Mouse (Mus musculus) thymus, postnatal 14 days (tissue): Measurements from ENCODE around the gene Yy1.
"Not testable (repeated sequence)": the region's sequence is repeated elsewhere in the genome, so short reads cannot be mapped to it uniquely, and the experiment has no call there.

Source experiments
- DNase-seq: peaks from one replicate; pipeline ENCODE4 v3.0.0; 2021

Yy1 gene

GRCm38 (mm10) chr12:108829636-108830035 lies 36.9 kb downstream of the Yy1 start:
- DNase-seq: no peak

- no peak for DNase-seq
These were observed 37.6 kb downstream of the Yy1 start for GRCm38 (mm10) chr12:108830358-108830757.

- DNase-seq: no peak
These were observed 39.3 kb downstream of the Yy1 start for GRCm38 (mm10) chr12:108831966-108832643.

GRCm38 (mm10) chr12:108832851-108833250 lies 40.1 kb downstream of the Yy1 start:
- DNase-seq: no peak

- no peak for DNase-seq
These were observed 40.6 kb downstream of the Yy1 start for GRCm38 (mm10) chr12:108833408-108833807.

- DNase-seq: no peak
These were observed 41.6 kb downstream of the Yy1 start for GRCm38 (mm10) chr12:108834337-108834736.

GRCm38 (mm10) chr12:108834786-108835185 lies 42.0 kb downstream of the Yy1 start:
- DNase-seq: no peak

GRCm38 (mm10) chr12:108835208-108835839 lies 42.6 kb downstream of the Yy1 start:
- DNase-seq: no peak

GRCm38 (mm10) chr12:108835840-108836409 lies 43.2 kb downstream of the Yy1 start, which contains the start of the genes Slc25a29 and Slc25a47:
TSS of gene Slc25a29 (minus strand) at chr12:108835883.
TSS of gene Slc25a47 (plus strand) at chr12:108836046.
- peak; percentile 95 for DNase-seq

GRCm38 (mm10) chr12:108836722-108837121 lies 43.9 kb downstream of the Yy1 start:
- DNase-seq: peak; percentile 17

- no peak for DNase-seq
These were observed 48.4 kb downstream of the Yy1 start for GRCm38 (mm10) chr12:108841181-108841580.

GRCm38 (mm10) chr12:108842663-108843062 lies 49.9 kb downstream of the Yy1 start:
- no peak for DNase-seq

GRCm38 (mm10) chr12:108848033-108848432 lies 55.3 kb downstream of the Yy1 start:
- not testable (repeated sequence) for DNase-seq

GRCm38 (mm10) chr12:108849488-108850022 lies 56.8 kb downstream of the Yy1 start:
- no peak for DNase-seq

GRCm38 (mm10) chr12:108850129-108850528 lies 57.4 kb downstream of the Yy1 start:
- no peak for DNase-seq

- no peak for DNase-seq
These were observed 58.1 kb downstream of the Yy1 start for GRCm38 (mm10) chr12:108850886-108851285.

GRCm38 (mm10) chr12:108852822-108853221 lies 60.0 kb downstream of the Yy1 start:
- no peak for DNase-seq

GRCm38 (mm10) chr12:108855081-108855480 lies 62.3 kb downstream of the Yy1 start:
- no peak for DNase-seq

GRCm38 (mm10) chr12:108856186-108856585 lies 63.4 kb downstream of the Yy1 start:
- no peak for DNase-seq

- no peak for DNase-seq
These were observed 64.3 kb downstream of the Yy1 start for GRCm38 (mm10) chr12:108857109-108857508.

- DNase-seq: no peak
These were observed 64.9 kb downstream of the Yy1 start for GRCm38 (mm10) chr12:108857589-108858184.

- DNase-seq: no peak
These were observed 65.7 kb downstream of the Yy1 start for GRCm38 (mm10) chr12:108858486-108858885.

GRCm38 (mm10) chr12:108865007-108865494 lies 72.3 kb downstream of the Yy1 start:
- no peak for DNase-seq
